Comparison of ENCODE assay signal across 27 mouse cellular contexts in genomic region chr17:87781244-87781643, GRCm38 (mm10). TPM values are rescaled to one million over a fixed set of nuclear protein-coding genes. Genes with fewer than 3 reads are reported as not detected.
"Had no signal": no experiment of that assay in that cellular context is flagged by ENCODE, and none has a peak within 500 bp of the region (broad histone marks: within the 10 kb centered on the region; RNA-seq: fewer than 3 reads in every experiment).

No protein-coding gene starts in this region.

- H3K9me3 ChIP-seq: kidney, embryonic 15.5 days; liver, embryonic 13.5 days; midbrain, embryonic 13.5 days; neural tube, embryonic 13.5 days; stomach, embryonic 15.5 days had no signal

- H3K4me1 ChIP-seq: kidney, embryonic 15.5 days; liver, embryonic 13.5 days; megakaryocyte, embryonic 14.5 days; midbrain, embryonic 10.5 days; midbrain, embryonic 13.5 days; stomach, embryonic 15.5 days had no signal

- H3K27ac ChIP-seq: kidney, embryonic 15.5 days; left cerebral cortex, adult 2 months; liver, embryonic 13.5 days; midbrain, embryonic 10.5 days; midbrain, embryonic 13.5 days; neural tube, embryonic 13.5 days; stomach, embryonic 15.5 days had no signal

- H3K4me3 ChIP-seq: kidney, embryonic 15.5 days; left cerebral cortex, adult 2 months; liver, embryonic 13.5 days; megakaryocyte, embryonic 14.5 days; midbrain, embryonic 10.5 days; midbrain, embryonic 13.5 days; myocyte; neural tube, embryonic 13.5 days; stomach, embryonic 15.5 days had no signal

- ATAC-seq: midbrain, embryonic 13.5 days; midbrain, embryonic 16.5 days had no signal

- H3K36me3 ChIP-seq: kidney, embryonic 15.5 days; liver, embryonic 13.5 days; midbrain, embryonic 10.5 days; midbrain, embryonic 13.5 days; neural tube, embryonic 13.5 days; stomach, embryonic 15.5 days had no signal

- H3K27me3 ChIP-seq: kidney, embryonic 15.5 days; liver, embryonic 13.5 days; megakaryocyte, embryonic 14.5 days; midbrain, embryonic 13.5 days; neural tube, embryonic 13.5 days; stomach, embryonic 15.5 days had no signal

- DNase-seq: kidney, adult 11 months; kidney, adult 8-10 months; kidney, postnatal 10 days; kidney, postnatal 36 days; layer of hippocampus, postnatal 36 days; liver, embryonic 13.5 days; lung, adult 2 months; lung, postnatal 14 days; lung, postnatal 4 days; retina, postnatal 1 day; right cerebral cortex, postnatal 25 days; spleen, adult 18-20 months; thymus, postnatal 36 days had no signal

RNA-seq across cellular contexts. Expression of gene Kcnk12, which starts 16.6 kb away (rescaled TPM):
- total RNA-seq: liver, adult 2 months; monocyte, adult 5-6 weeks; neutrophil, adult 5-6 weeks had no signal
- polyA plus RNA-seq: kidney, embryonic 15.5 days; lung, embryonic 16.5 days; urinary bladder, adult 2 months had no signal
